Mouse (Mus musculus): Measurements from ENCODE around the gene Prmt3. TPM values are rescaled to one million over a fixed set of nuclear protein-coding genes. Genes with fewer than 3 reads are reported as not detected.

The Prmt3 gene
- polyA plus RNA-seq, 1 experiment from 2014 or later: 49.6 TPM

GRCm38 (mm10) chr7:49858257-49858656 is 80.1 kb downstream of the Prmt3 start:
- Histone ChIP-seq H3K4me3 (ENCODE audit: low read length) (no peak overlapping the region), H3K4me1 (ENCODE audit: control insufficient read depth, insufficient read depth, low read length) (peaks cover 7% of the 10 kb centered on the region; the same call in 1 of the 2 replicates), H3K27me3 (ENCODE audit: control insufficient read depth, insufficient read depth, low read length) (no peaks in the 10 kb centered on the region), H3K9ac (ENCODE audit: low read length) (no peak overlapping the region), H3K4me2 (ENCODE audit: low read depth, low read length) (no peak overlapping the region), H3K36me3 (ENCODE audit: control insufficient read depth, insufficient read depth) (peaks cover 13% of the 10 kb centered on the region), H3K27ac (ENCODE audit: low read length) (no peak overlapping the region), H3K9me3 (replicated peaks; ENCODE audit: control insufficient read depth, low read length) (no peaks in the 10 kb centered on the region)
- 77% methylated on average over 3 of the region's 3 CpGs for WGBS
- ATAC-seq (replicated peaks; ENCODE audit: extremely low read depth, insufficient read depth, low FRiP score): no peak

GRCm38 (mm10) chr7:49859820-49860219 is 81.7 kb downstream of the Prmt3 start:
- H3K9me3 ChIP-seq (replicated peaks; ENCODE audit: control insufficient read depth, low read length): no peaks in the 10 kb centered on the region
- WGBS: 94% methylated on average over 3 of the region's 3 CpGs
- H3K27me3 ChIP-seq (ENCODE audit: control insufficient read depth, insufficient read depth, low read length): no peaks in the 10 kb centered on the region
- H3K9ac ChIP-seq (ENCODE audit: low read length): no peak overlapping the region
- H3K36me3 ChIP-seq (ENCODE audit: control insufficient read depth, insufficient read depth): peaks cover 13% of the 10 kb centered on the region
- no peak overlapping the region for H3K4me3 ChIP-seq (ENCODE audit: low read length)
- H3K4me2 ChIP-seq (ENCODE audit: low read depth, low read length): no peak overlapping the region
- H3K27ac ChIP-seq (ENCODE audit: low read length): no peak overlapping the region
- H3K4me1 ChIP-seq (ENCODE audit: control insufficient read depth, insufficient read depth, low read length): peaks cover 4% of the 10 kb centered on the region; the same call in 1 of the 2 replicates
- ATAC-seq (replicated peaks; ENCODE audit: extremely low read depth, insufficient read depth, low FRiP score): no peak

- Histone ChIP-seq H3K9ac (ENCODE audit: low read length) (no peak overlapping the region), H3K4me3 (ENCODE audit: low read length) (no peak overlapping the region), H3K27me3 (ENCODE audit: control insufficient read depth, insufficient read depth, low read length) (no peaks in the 10 kb centered on the region), H3K9me3 (replicated peaks; ENCODE audit: control insufficient read depth, low read length) (no peaks in the 10 kb centered on the region), H3K4me2 (ENCODE audit: low read depth, low read length) (no peak overlapping the region), H3K27ac (ENCODE audit: low read length) (no peak overlapping the region), H3K36me3 (ENCODE audit: control insufficient read depth, insufficient read depth) (peaks cover 9% of the 10 kb centered on the region), H3K4me1 (ENCODE audit: control insufficient read depth, insufficient read depth, low read length) (peaks cover 4% of the 10 kb centered on the region; the same call in 1 of the 2 replicates)
- 97% methylated on average over 2 of the region's 2 CpGs for WGBS
- ATAC-seq (replicated peaks; ENCODE audit: extremely low read depth, insufficient read depth, low FRiP score): no peak
Observed at GRCm38 (mm10) chr7:49861196-49861595, 83.0 kb downstream of the Prmt3 start.

GRCm38 (mm10) chr7:49863753-49864152 is 85.6 kb downstream of the Prmt3 start:
- ATAC-seq (replicated peaks; ENCODE audit: extremely low read depth, insufficient read depth, low FRiP score): no peak
- 64% methylated on average over 3 of the region's 3 CpGs for WGBS
- no peak overlapping the region for H3K4me2 ChIP-seq (ENCODE audit: low read depth, low read length)

GRCm38 (mm10) chr7:49869656-49870055 is 91.5 kb downstream of the Prmt3 start:
- ATAC-seq (replicated peaks; ENCODE audit: extremely low read depth, insufficient read depth, low FRiP score): no peak
- Histone ChIP-seq H3K4me1 (ENCODE audit: control insufficient read depth, insufficient read depth, low read length) (no peaks in the 10 kb centered on the region), H3K4me2 (ENCODE audit: low read depth, low read length) (no peak overlapping the region), H3K27ac (ENCODE audit: low read length) (no peak overlapping the region), H3K27me3 (ENCODE audit: control insufficient read depth, insufficient read depth, low read length) (no peaks in the 10 kb centered on the region), H3K36me3 (ENCODE audit: control insufficient read depth, insufficient read depth) (no peaks in the 10 kb centered on the region), H3K9me3 (replicated peaks; ENCODE audit: control insufficient read depth, low read length) (no peaks in the 10 kb centered on the region), H3K4me3 (ENCODE audit: low read length) (no peak overlapping the region), H3K9ac (ENCODE audit: low read length) (no peak overlapping the region)
- 54% methylated on average over 5 of the region's 5 CpGs for WGBS

More at GRCm38 (mm10) chr7:49863753-49864152, 85.6 kb downstream of the Prmt3 start:
- H3K36me3 ChIP-seq (ENCODE audit: control insufficient read depth, insufficient read depth): no peaks in the 10 kb centered on the region
- H3K27ac ChIP-seq (ENCODE audit: low read length): no peak overlapping the region
- H3K9ac ChIP-seq (ENCODE audit: low read length): no peak overlapping the region
- no peaks in the 10 kb centered on the region for H3K9me3 ChIP-seq (replicated peaks; ENCODE audit: control insufficient read depth, low read length)
- no peak overlapping the region for H3K4me3 ChIP-seq (ENCODE audit: low read length)
- H3K27me3 ChIP-seq (ENCODE audit: control insufficient read depth, insufficient read depth, low read length): no peaks in the 10 kb centered on the region
- peaks cover 4% of the 10 kb centered on the region; the same call in 1 of the 2 replicates for H3K4me1 ChIP-seq (ENCODE audit: control insufficient read depth, insufficient read depth, low read length)

GRCm38 (mm10) chr7:49870276-49870675 is 92.1 kb downstream of the Prmt3 start:
- H3K9me3 ChIP-seq (replicated peaks; ENCODE audit: control insufficient read depth, low read length): no peaks in the 10 kb centered on the region
- no peaks in the 10 kb centered on the region for H3K36me3 ChIP-seq (ENCODE audit: control insufficient read depth, insufficient read depth)
- H3K27ac ChIP-seq (ENCODE audit: low read length): no peak overlapping the region
- H3K27me3 ChIP-seq (ENCODE audit: control insufficient read depth, insufficient read depth, low read length): no peaks in the 10 kb centered on the region
- no peaks in the 10 kb centered on the region for H3K4me1 ChIP-seq (ENCODE audit: control insufficient read depth, insufficient read depth, low read length)
- 45% methylated on average over 3 of the region's 3 CpGs for WGBS
- H3K9ac ChIP-seq (ENCODE audit: low read length): no peak overlapping the region
- ATAC-seq (replicated peaks; ENCODE audit: extremely low read depth, insufficient read depth, low FRiP score): no peak
- no peak overlapping the region for H3K4me2 ChIP-seq (ENCODE audit: low read depth, low read length)
- H3K4me3 ChIP-seq (ENCODE audit: low read length): no peak overlapping the region

- Histone ChIP-seq H3K36me3 (ENCODE audit: control insufficient read depth, insufficient read depth) (no peaks in the 10 kb centered on the region), H3K27ac (ENCODE audit: low read length) (no peak overlapping the region), H3K9me3 (replicated peaks; ENCODE audit: control insufficient read depth, low read length) (no peaks in the 10 kb centered on the region), H3K9ac (ENCODE audit: low read length) (no peak overlapping the region), H3K4me3 (ENCODE audit: low read length) (no peak overlapping the region), H3K4me2 (ENCODE audit: low read depth, low read length) (no peak overlapping the region), H3K27me3 (ENCODE audit: control insufficient read depth, insufficient read depth, low read length) (no peaks in the 10 kb centered on the region), H3K4me1 (ENCODE audit: control insufficient read depth, insufficient read depth, low read length) (no peaks in the 10 kb centered on the region; the same call in 1 of the 2 replicates)
- 71% methylated on average over 5 of the region's 5 CpGs for WGBS
- ATAC-seq (replicated peaks; ENCODE audit: extremely low read depth, insufficient read depth, low FRiP score): no peak
Observed at GRCm38 (mm10) chr7:49877307-49877706, 99.2 kb downstream of the Prmt3 start.

- 84% methylated on average over 13 of the region's 13 CpGs for WGBS
- Histone ChIP-seq H3K36me3 (ENCODE audit: control insufficient read depth, insufficient read depth) (no peaks in the 10 kb centered on the region), H3K4me1 (ENCODE audit: control insufficient read depth, insufficient read depth, low read length) (peaks cover 4% of the 10 kb centered on the region; the same call in 1 of the 2 replicates), H3K4me2 (ENCODE audit: low read depth, low read length) (no peak overlapping the region), H3K9me3 (replicated peaks; ENCODE audit: control insufficient read depth, low read length) (no peaks in the 10 kb centered on the region), H3K27ac (ENCODE audit: low read length) (no peak overlapping the region), H3K4me3 (ENCODE audit: low read length) (no peak overlapping the region), H3K27me3 (ENCODE audit: control insufficient read depth, insufficient read depth, low read length) (no peaks in the 10 kb centered on the region), H3K9ac (ENCODE audit: low read length) (no peak overlapping the region)
- ATAC-seq (replicated peaks; ENCODE audit: extremely low read depth, insufficient read depth, low FRiP score): no peak
Observed at GRCm38 (mm10) chr7:49879051-49879450, 100.9 kb downstream of the Prmt3 start.

GRCm38 (mm10) chr7:49879998-49880707 is 102.0 kb downstream of the Prmt3 start:
- no peak overlapping the region for H3K4me2 ChIP-seq (ENCODE audit: low read depth, low read length)
- no peaks in the 10 kb centered on the region for H3K27me3 ChIP-seq (ENCODE audit: control insufficient read depth, insufficient read depth, low read length)
- no peaks in the 10 kb centered on the region for H3K36me3 ChIP-seq (ENCODE audit: control insufficient read depth, insufficient read depth)
- no peak overlapping the region for H3K4me3 ChIP-seq (ENCODE audit: low read length)
- WGBS: 65% methylated on average over 8 of the region's 8 CpGs
- H3K9ac ChIP-seq (ENCODE audit: low read length): no peak overlapping the region
- ATAC-seq (replicated peaks; ENCODE audit: extremely low read depth, insufficient read depth, low FRiP score): no peak
- no peak overlapping the region for H3K27ac ChIP-seq (ENCODE audit: low read length)
- H3K9me3 ChIP-seq (replicated peaks; ENCODE audit: control insufficient read depth, low read length): no peaks in the 10 kb centered on the region
- peaks cover 4% of the 10 kb centered on the region; the same call in 1 of the 2 replicates for H3K4me1 ChIP-seq (ENCODE audit: control insufficient read depth, insufficient read depth, low read length)

Data from heart, embryonic 16.5 days (tissue).